Mouse (Mus musculus) T-helper 17 cell (primary cell): Measurements from ENCODE around the gene Grtp1.

Source experiments
- in situ Hi-C, 2 experiments: fragments of 300-600 bp; cut with MboI, MseI; formaldehyde crosslinking; loops; 1 replicate in 1 of 2; 2 replicates in 1 of 2; pipeline ENCODE4 v1.15.1; 2025; ENCODE audit warnings: high pct_unique_total_duplicates in 2 of 2

Gene Grtp1

DNA sequence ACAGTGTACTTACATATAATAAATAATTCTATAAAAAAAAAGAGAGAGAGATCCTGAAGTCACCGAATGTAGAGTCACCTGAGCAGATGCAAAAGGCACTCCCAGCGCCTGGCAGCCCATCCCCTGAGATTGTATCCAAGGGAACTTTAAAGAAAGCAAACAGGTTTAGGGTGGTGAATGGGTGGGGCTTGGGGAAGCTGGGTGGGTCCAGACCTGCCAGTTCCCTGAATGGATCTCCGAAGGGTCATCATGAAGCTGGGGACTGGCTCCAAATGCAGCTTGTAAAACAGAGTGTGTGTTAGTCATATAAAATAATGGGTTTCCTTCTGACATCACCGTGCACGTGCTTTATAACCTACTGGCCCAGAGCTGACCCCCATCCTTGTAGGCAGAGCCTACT lies 5.9 kb upstream of the Grtp1 start:
- in situ Hi-C loops, result loop anchor here in 1 of 2 experiments (10.0 kb wide), 1 partner anchor 1741 kb away; no protein-coding TSS in a partner anchor

GRCm38 (mm10) chr8:13205311-13205710 lies 4.9 kb upstream of the Grtp1 start:
- in situ Hi-C loops, result loop anchor here in 1 of 2 experiments (10.0 kb wide), 1 partner anchor 1741 kb away; no protein-coding TSS in a partner anchor

DNA sequence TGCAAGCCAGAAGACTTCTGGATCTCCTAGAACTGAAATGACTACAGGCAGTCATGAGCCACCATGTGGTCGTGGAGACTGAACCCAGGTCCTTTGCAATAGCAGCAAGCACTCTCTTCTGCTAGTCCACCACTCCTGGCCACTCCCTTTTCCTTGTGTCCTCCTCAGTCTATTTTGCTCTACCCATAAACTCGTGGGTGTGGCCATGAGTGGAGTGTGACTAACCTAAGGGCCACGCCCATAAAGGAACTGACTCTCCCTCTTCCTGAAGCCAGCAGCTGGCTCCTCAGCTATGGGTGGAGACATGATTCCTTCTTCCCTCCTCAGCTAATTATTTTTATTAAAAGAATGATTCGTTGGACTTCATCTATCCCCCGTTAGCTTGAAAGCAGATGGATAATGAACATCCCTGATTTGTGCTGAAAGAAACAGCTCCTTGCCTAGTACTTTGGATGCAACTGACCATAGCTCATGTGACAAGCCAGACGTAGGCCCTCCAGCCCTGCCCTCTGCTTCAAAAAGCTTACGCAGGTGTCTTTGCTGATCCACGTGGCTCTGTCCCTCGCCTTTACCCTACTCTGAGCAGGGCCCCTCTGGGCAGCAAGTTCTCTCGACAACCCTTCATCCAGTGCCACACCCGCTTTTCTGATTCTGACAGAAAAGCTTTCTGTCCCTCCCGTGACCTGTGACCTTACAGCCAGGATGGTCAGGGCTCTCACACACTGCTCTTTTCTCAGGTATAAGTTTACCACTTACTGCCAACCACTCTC lies 4.1 kb upstream of the Grtp1 start:
- in situ Hi-C loops, result loop anchor here in 1 of 2 experiments (10.0 kb wide), 1 partner anchor 1740 kb away; no protein-coding TSS in a partner anchor

DNA sequence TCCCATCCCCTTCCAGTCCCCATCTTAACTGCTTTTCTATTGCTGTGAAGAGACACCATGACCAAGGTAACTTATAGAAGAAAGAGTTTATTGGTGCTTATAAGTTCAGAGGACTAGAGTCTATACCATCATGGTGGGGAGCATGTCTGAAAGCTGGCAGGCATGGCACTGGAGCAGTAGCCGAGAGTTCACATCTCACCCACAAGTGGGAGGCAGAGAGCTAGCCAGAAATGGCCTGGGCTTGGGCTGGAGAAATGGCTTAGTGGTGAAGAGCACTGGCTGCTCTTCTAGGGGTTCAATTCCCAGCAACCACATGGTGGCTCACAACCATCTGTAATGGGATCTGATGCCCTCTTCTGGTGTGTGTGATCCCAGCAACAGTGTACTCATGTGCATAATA lies 3.1 kb upstream of the Grtp1 start:
- in situ Hi-C loops, result loop anchor here in 1 of 2 experiments (10.0 kb wide), 1 partner anchor 1739 kb away; no protein-coding TSS in a partner anchor

DNA sequence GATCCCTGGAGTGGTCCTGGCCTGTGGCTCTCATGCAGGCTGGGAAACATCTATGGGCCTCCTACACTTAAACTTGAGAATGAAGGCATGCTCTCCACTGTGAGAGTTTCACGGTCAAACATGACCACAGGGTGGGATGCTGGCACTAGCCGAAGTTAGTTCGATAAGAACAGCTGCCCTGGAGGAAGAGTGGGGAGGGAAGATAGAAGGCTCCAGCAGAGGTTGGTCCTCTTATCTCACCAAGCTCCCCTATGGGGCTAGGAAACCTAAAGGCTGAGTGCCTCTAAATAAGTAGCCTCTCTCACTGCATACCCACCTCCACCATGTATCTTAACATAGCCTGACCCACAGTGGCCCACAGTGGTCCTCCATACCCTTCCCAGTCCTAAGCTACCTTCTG lies 2.4 kb upstream of the Grtp1 start:
- in situ Hi-C loops, result loop anchor here in 1 of 2 experiments (10.0 kb wide), 1 partner anchor 1738 kb away; no protein-coding TSS in a partner anchor

GRCm38 (mm10) chr8:13202041-13202440 lies 1.6 kb upstream of the Grtp1 start:
- in situ Hi-C loops, result loop anchor here in 1 of 2 experiments (10.0 kb wide), 1 partner anchor 1737 kb away; no protein-coding TSS in a partner anchor

DNA sequence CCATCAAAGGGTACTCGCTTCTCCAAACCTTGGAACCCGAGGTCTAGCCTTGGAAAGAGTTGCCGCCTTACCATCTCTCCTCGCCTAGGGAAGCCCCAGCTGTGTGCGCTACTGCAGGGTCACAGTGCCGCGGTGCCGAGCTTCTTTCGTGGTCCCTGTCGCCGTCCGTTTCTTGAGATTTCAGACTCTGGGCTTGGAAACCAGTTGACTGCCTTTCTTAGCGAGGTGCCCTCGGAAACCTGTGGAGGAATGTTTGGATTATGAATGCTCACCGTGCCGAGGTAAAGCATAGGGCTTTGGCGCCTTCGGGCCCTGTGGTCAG lies 554 bp upstream of the Grtp1 start:
- in situ Hi-C loops, result loop anchor here in 1 of 2 experiments (10.0 kb wide), 1 partner anchor 1736 kb away; no protein-coding TSS in a partner anchor

DNA sequence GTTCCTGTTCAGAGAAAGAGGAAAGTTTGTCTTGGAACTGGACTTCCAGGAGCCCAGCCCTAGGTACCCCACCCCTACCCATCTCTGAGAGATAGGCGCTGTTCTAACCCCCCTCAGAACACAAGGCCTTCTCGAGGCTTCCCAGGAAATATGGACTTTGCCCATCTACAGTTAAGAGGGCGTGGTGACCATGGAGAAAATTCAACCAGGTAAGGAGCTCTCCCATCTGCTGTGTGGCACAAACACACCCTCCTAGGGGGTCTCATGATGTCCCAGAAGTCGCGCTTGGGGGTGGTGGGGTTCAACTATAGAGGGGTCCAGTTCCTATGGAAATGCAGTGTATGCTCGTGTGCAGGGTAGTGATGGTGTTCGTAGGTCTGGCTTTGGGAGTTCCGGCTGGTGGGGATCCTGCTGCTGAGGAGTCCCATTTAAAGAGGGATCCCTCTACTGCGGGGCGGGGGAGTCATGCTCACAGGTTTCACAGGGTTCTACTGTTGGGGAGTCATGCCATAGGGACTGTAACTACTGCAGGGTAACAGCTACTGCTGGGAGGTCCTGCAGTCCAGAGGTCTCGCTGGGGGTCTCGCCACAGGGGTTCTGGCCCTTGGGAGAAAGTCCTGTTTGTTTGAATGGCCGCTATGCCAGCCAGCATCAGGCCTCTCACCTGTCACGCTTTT lies 897 bp downstream of the Grtp1 start:
- in situ Hi-C loops, result loop anchor here in 1 of 2 experiments (10.0 kb wide), 1 partner anchor 1735 kb away; no protein-coding TSS in a partner anchor

DNA sequence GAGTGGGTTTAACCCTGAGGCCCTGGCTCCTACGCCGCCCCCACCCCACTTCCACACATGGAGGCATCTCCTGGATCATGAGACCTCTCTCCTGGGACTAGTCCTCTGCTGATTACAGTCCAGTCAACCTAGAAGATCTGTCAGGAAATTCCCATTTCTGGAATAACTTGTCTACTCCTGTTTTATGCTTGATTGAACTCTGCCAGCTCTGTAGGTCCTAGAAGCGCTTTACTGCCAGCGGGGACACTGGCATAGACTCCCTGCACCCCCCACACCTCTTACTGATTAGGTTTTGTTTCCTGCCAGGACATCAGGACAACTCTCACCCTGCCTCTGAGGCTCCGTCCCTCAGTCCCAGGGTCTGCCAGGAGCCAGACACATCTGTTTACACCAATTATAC lies 2.9 kb downstream of the Grtp1 start:
- in situ Hi-C loops, result no loop called here

DNA sequence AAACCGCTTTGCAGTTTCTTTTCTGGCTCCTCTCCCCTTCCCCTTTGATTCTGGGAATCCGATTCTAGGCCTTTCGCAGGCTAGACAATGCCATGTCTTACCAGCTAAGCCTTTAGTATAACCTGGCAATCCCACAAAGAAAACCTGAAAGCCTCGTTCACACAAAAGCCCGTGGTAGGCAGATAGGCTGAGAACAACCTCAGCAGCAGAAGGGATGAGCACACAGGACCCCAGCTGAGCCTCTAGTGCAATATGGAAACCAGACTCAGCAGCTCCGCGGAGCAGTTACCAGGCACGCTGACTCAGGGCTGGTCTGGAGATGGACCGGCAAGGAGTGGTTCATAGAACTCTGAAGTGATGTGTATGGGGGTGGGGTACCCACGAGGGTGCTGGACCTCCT lies 5.6 kb downstream of the Grtp1 start:
- in situ Hi-C loops, result no loop called here

- in situ Hi-C loops, result no loop called here
Observed at GRCm38 (mm10) chr8:13190235-13190634, 10.2 kb downstream of the Grtp1 start.

DNA sequence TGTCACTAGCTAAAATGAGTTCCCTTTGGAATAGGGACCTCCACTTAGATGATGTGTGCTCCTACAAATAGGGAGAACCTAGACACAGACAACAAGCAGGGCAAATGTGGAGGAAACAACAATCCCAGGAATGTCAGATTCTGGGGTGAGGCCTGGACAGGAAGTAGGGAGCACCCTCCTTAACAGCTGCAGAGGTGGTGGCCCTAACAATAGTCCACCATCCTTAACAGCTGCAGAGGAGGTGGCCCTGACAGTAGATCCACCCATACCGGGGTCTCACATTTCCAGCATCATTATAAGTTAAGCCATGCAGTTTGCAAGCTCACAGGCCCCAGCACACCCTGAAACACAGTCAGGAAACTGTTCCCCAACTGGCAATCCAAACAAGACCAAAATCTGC lies 11.6 kb downstream of the Grtp1 start:
- in situ Hi-C loops, result no loop called here

DNA sequence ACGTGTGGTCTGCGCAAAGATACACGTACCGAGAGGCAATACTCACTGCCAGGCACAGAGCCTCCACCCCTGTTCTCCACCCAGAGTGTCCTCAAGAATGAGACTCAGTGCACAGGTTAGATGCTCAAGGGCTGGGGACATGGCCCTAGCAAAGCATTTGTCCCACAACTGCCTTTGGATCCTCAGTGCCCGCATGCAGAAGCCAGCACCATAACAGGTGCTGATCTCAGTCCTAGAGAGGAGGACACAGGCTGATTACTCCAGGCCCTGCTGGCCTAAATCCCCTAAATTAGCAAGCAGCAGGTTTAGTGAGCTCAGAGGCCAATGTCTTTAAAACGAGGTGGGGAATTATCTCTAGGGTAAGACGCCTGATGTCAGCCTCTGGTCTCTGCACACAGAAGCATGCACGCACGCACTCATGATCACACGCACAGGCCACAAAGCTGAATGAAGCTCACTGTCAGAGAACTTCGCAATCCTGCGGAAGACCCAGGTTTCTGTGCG lies 12.3 kb downstream of the Grtp1 start:
- in situ Hi-C loops, result no loop called here

DNA sequence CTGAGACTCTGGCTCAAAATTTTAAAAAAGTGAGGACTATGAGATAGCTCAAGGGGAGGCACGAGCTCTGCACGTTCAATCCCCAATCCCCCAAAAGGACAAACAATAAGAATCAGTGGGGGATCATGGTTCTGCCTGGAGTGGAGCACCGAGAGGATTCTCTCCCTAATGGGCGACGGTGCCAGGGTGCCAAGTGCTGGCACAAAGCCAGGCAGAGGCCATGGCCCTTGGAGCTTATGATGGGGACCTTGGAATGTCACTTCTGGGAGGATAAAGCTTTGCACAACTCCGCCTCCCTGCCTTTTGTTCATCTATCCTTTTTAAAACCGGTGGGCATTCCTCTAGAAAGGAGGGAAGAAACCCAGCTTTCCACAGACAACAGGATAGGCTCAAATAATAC lies 12.8 kb downstream of the Grtp1 start:
- in situ Hi-C loops, result no loop called here

- in situ Hi-C loops, result no loop called here
Observed at GRCm38 (mm10) chr8:13187229-13187628, 13.2 kb downstream of the Grtp1 start.

DNA sequence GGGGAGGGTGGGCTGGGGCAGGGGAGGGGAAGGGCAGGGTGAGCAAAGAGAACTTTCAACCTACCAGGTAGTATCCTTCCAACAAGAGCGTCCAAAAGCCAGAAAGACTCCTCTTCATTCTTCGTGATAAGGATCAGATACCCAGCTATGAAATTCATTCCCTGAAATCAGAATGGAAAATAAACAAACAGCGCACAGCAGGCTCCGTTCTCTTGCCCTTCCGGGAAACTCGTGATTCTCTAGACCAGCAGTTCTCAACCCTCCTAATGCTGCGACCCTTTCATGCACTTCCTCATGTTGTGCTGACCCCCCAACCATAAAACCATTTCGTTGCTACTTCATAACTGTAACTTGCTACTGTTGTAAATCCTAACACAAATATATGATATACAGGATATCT lies 13.6 kb downstream of the Grtp1 start:
- in situ Hi-C loops, result no loop called here

DNA sequence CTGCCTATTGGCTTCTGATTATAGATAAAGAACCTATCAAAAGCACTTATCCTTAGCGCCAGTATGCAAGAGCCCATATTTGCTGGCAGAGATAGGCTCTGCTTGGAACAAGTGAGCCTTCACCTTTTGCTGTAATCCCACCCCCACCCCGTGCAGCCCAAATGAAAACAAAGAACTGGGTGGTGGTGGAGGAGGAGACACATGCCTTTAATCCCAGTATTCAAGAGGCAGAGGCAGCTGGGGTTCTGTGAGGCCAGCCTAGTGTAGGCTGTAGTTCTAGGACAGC lies 18.8 kb downstream of the Grtp1 start:
- in situ Hi-C loops, result no loop called here

- in situ Hi-C loops, result no loop called here
Observed at GRCm38 (mm10) chr8:13180911-13181690, 19.3 kb downstream of the Grtp1 start.

- in situ Hi-C loops, result no loop called here
Observed at GRCm38 (mm10) chr8:13180408-13180807, 20.0 kb downstream of the Grtp1 start.

- in situ Hi-C loops, result no loop called here
Observed at GRCm38 (mm10) chr8:13179948-13180347, 20.5 kb downstream of the Grtp1 start.

DNA sequence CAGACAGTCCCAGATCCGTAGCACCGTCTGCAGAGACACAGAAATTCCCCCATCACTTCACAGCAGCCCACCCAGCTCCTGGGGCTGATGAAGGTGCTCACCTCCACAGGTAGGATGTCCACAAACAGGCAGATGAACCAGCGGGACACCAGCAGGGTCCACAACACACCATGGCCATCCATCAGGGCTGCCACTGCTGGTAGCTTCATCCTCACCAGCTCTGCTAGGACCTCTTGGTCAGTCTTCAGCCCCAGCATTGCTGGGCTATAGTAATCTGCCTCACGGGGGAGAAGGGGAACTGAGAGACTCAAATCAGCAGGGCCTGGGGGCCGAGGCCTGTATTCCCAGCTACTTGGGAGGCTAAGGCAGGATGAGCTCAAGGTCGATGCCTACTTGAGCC lies 20.9 kb downstream of the Grtp1 start:
- in situ Hi-C loops, result no loop called here

- in situ Hi-C loops, result no loop called here
Observed at GRCm38 (mm10) chr8:13178137-13178536, 22.3 kb downstream of the Grtp1 start.
